Mouse (Mus musculus): ENCODE results near the gene Brip1.

DNA sequence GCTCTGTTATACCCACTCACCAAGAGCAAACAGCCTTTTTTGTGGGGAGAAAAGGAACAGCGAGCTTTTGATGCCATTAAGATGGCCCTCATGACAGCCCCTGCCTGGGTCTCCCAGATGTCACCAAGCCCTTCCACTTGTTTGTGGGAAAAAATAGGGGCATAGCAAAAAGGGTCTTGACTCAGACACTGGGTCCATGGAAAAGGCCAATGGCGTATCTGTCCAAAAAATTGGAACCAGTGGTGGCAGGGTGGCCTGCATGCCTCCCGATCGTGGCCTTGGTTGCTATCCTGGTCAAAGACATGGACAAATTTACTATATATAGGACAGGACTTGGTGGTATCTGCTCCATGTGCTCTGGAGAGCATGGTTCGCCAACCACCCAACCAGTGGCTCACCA, 4.0 kb upstream of the Brip1 start:
- no peak for TF ChIP-seq CTCF (IDR thresholded peaks at IDR 0.05; ENCODE audit: insufficient read depth, low read depth, low read length)
- no peak for TF ChIP-seq POLR2A (IDR thresholded peaks at IDR 0.05; ENCODE audit: insufficient read depth, low read depth, low read length)
